In genomic region chr17:33824997-33825330, GRCm38 (mm10) we compare ENCODE assay signal across 8 mouse cellular contexts. TPM values are rescaled to one million over a fixed set of nuclear protein-coding genes. Genes with fewer than 3 reads are reported as not detected.
DNase-seq lines count a peak whose midpoint lies in the region; ATAC-seq and TF ChIP-seq lines count a peak whose summit lies in the region.
"Not testable (repeated sequence)": the region's sequence is repeated elsewhere in the genome, so short reads cannot be mapped to it uniquely, and the experiment has no call there.

No protein-coding gene starts in this region.

- peak overlapping the region; percentile 86 for H3ac ChIP-seq in C2C12 (ENCODE audit: control insufficient read depth, insufficient read length, low read depth)

- H3K4me3 ChIP-seq in C2C12 (ENCODE audit: insufficient read depth, poor library complexity, severe bottlenecking), result peak overlapping the region; percentile 89
- H3K4me3 ChIP-seq in embryonic facial prominence, embryonic 10.5 days, result peak overlapping the region; percentile 79
- peak overlapping the region; percentile 85 for H3K4me3 ChIP-seq in forebrain, embryonic 16.5 days (replicated peaks; ENCODE audit: low read length)
- peak overlapping the region; percentile 74 for H3K4me3 ChIP-seq in hindbrain, embryonic 12.5 days
- H3K4me3 ChIP-seq in kidney, postnatal 0 days (replicated peaks; ENCODE audit: low read depth, low read length), result peak overlapping the region; percentile 59
- H3K4me3 ChIP-seq in liver, embryonic 15.5 days (replicated peaks), result peak overlapping the region; percentile 66
- H3K4me3 ChIP-seq in midbrain, embryonic 14.5 days (replicated peaks; ENCODE audit: low read depth, low read length), result peak overlapping the region; percentile 50
- H3K4me3 ChIP-seq in stomach, embryonic 15.5 days (replicated peaks), result peak overlapping the region; percentile 70

- WGBS in embryonic facial prominence, embryonic 10.5 days, result 8% methylated on average over 6 of the region's 6 CpGs
- 5% methylated on average over 6 of the region's 6 CpGs for WGBS in forebrain, embryonic 16.5 days
- 7% methylated on average over 6 of the region's 6 CpGs for WGBS in hindbrain, embryonic 12.5 days
- WGBS in kidney, postnatal 0 days, result 2% methylated on average over 6 of the region's 6 CpGs
- 3% methylated on average over 6 of the region's 6 CpGs for WGBS in liver, embryonic 15.5 days (ENCODE audit: insufficient replicate concordance)
- WGBS in midbrain, embryonic 14.5 days, result 4% methylated on average over 6 of the region's 6 CpGs
- 2% methylated on average over 6 of the region's 6 CpGs for WGBS in stomach, embryonic 15.5 days

- DNase-seq in embryonic facial prominence, embryonic 10.5 days (ENCODE audit: low spot score); kidney, postnatal 0 days (ENCODE audit: low spot score); midbrain, embryonic 14.5 days: not testable (repeated sequence)

- H3K9ac ChIP-seq in forebrain, embryonic 16.5 days (replicated peaks; ENCODE audit: low read depth, low read length), result peak overlapping the region; percentile 68
- H3K9ac ChIP-seq in hindbrain, embryonic 12.5 days, result peak overlapping the region; percentile 89
- H3K9ac ChIP-seq in kidney, postnatal 0 days (ENCODE audit: low read depth, low read length), result peak overlapping the region; percentile 70
- peak overlapping the region; percentile 64 for H3K9ac ChIP-seq in liver, embryonic 15.5 days
- peak overlapping the region; percentile 87 for H3K9ac ChIP-seq in midbrain, embryonic 14.5 days (replicated peaks; ENCODE audit: low read length)
- H3K9ac ChIP-seq in stomach, embryonic 15.5 days, result peak overlapping the region; percentile 62

- TF ChIP-seq CTCF in C2C12 (IDR thresholded peaks at IDR 0.05; ENCODE audit: control insufficient read depth, insufficient read depth, insufficient read length); kidney, postnatal 0 days (IDR thresholded peaks at IDR 0.05; ENCODE audit: low read depth): not testable (repeated sequence)

- H3K9me3 ChIP-seq in embryonic facial prominence, embryonic 10.5 days; forebrain, embryonic 16.5 days (ENCODE audit: control insufficient read depth, low read length); hindbrain, embryonic 12.5 days (replicated peaks); kidney, postnatal 0 days (replicated peaks; ENCODE audit: low read length); liver, embryonic 15.5 days (replicated peaks); midbrain, embryonic 14.5 days (ENCODE audit: control insufficient read depth, low read length); stomach, embryonic 15.5 days: not testable (repeated sequence)

- peaks cover 81% of the 10 kb centered on the region for H3K79me2 ChIP-seq in C2C12 (ENCODE audit: control insufficient read depth, insufficient read depth)

- H3K4me2 ChIP-seq in forebrain, embryonic 16.5 days (ENCODE audit: low read length), result peak overlapping the region; percentile 65
- H3K4me2 ChIP-seq in hindbrain, embryonic 12.5 days (replicated peaks), result peak overlapping the region; percentile 75
- H3K4me2 ChIP-seq in kidney, postnatal 0 days (ENCODE audit: low read length), result peak overlapping the region; percentile 74
- H3K4me2 ChIP-seq in liver, embryonic 15.5 days, result peak overlapping the region; percentile 68
- peak overlapping the region; percentile 74 for H3K4me2 ChIP-seq in midbrain, embryonic 14.5 days (ENCODE audit: low read length)
- H3K4me2 ChIP-seq in stomach, embryonic 15.5 days, result peak overlapping the region; percentile 71

- H3K36me3 ChIP-seq in C2C12 (ENCODE audit: control insufficient read depth, insufficient read depth), result peaks cover 48% of the 10 kb centered on the region
- peaks cover 68% of the 10 kb centered on the region for H3K36me3 ChIP-seq in embryonic facial prominence, embryonic 10.5 days (replicated peaks)
- H3K36me3 ChIP-seq in forebrain, embryonic 16.5 days (ENCODE audit: control insufficient read depth, insufficient read depth), result peaks cover 20% of the 10 kb centered on the region
- peaks cover 51% of the 10 kb centered on the region for H3K36me3 ChIP-seq in hindbrain, embryonic 12.5 days
- H3K36me3 ChIP-seq in kidney, postnatal 0 days (ENCODE audit: insufficient read depth, low read length), result peaks cover 23% of the 10 kb centered on the region
- peaks cover 54% of the 10 kb centered on the region for H3K36me3 ChIP-seq in liver, embryonic 15.5 days (replicated peaks)
- peaks cover 45% of the 10 kb centered on the region for H3K36me3 ChIP-seq in midbrain, embryonic 14.5 days (ENCODE audit: control insufficient read depth, insufficient read depth, low read length)
- H3K36me3 ChIP-seq in stomach, embryonic 15.5 days, result peaks cover 38% of the 10 kb centered on the region

- peaks cover 32% of the 10 kb centered on the region for H3K4me1 ChIP-seq in embryonic facial prominence, embryonic 10.5 days
- peaks cover 26% of the 10 kb centered on the region for H3K4me1 ChIP-seq in forebrain, embryonic 16.5 days (replicated peaks; ENCODE audit: control insufficient read depth, insufficient read depth, low read length)
- peaks cover 26% of the 10 kb centered on the region for H3K4me1 ChIP-seq in hindbrain, embryonic 12.5 days
- H3K4me1 ChIP-seq in kidney, postnatal 0 days (replicated peaks; ENCODE audit: insufficient read depth, low read length), result peaks cover 22% of the 10 kb centered on the region
- H3K4me1 ChIP-seq in liver, embryonic 15.5 days (replicated peaks), result peaks cover 50% of the 10 kb centered on the region
- peaks cover 24% of the 10 kb centered on the region for H3K4me1 ChIP-seq in midbrain, embryonic 14.5 days (ENCODE audit: control insufficient read depth, insufficient read depth, low read length)
- peaks cover 27% of the 10 kb centered on the region for H3K4me1 ChIP-seq in stomach, embryonic 15.5 days

- not testable (repeated sequence) for H3K27me3 ChIP-seq in C2C12 (ENCODE audit: control insufficient read depth, insufficient read depth, insufficient read length); embryonic facial prominence, embryonic 10.5 days (replicated peaks; ENCODE audit: low read depth, poor library complexity, severe bottlenecking); forebrain, embryonic 16.5 days (replicated peaks; ENCODE audit: control insufficient read depth, insufficient read depth, low read length); hindbrain, embryonic 12.5 days; kidney, postnatal 0 days (ENCODE audit: insufficient read depth, low read length); liver, embryonic 15.5 days; midbrain, embryonic 14.5 days (ENCODE audit: control insufficient read depth, insufficient read depth, low read length); stomach, embryonic 15.5 days (replicated peaks)

- H3K27ac ChIP-seq in embryonic facial prominence, embryonic 10.5 days (replicated peaks), result peak overlapping the region; percentile 92
- H3K27ac ChIP-seq in forebrain, embryonic 16.5 days (ENCODE audit: low read length), result peak overlapping the region; percentile 77
- H3K27ac ChIP-seq in hindbrain, embryonic 12.5 days, result peak overlapping the region; percentile 87
- H3K27ac ChIP-seq in kidney, postnatal 0 days, result peak overlapping the region; percentile 85
- H3K27ac ChIP-seq in liver, embryonic 15.5 days (replicated peaks), result peak overlapping the region; percentile 76
- H3K27ac ChIP-seq in midbrain, embryonic 14.5 days (replicated peaks; ENCODE audit: low read depth, low read length), result peak overlapping the region; percentile 86; the same call in 1 of the 2 replicates
- H3K27ac ChIP-seq in stomach, embryonic 15.5 days, result peak overlapping the region; percentile 84; the same call in 1 of the 2 replicates

- peaks cover 50% of the 10 kb centered on the region for H3K79me3 ChIP-seq in C2C12 (ENCODE audit: low read depth)

- ATAC-seq in forebrain, embryonic 16.5 days; hindbrain, embryonic 12.5 days (ENCODE audit: low FRiP score); kidney, postnatal 0 days (replicated peaks; ENCODE audit: low FRiP score, low read depth); liver, embryonic 15.5 days (ENCODE audit: insufficient read depth); midbrain, embryonic 14.5 days (ENCODE audit: low FRiP score, low TSS enrichment); stomach, embryonic 15.5 days (ENCODE audit: insufficient read depth, low FRiP score, low read depth): not testable (repeated sequence)

RNA-seq across cellular contexts. Expression of gene Ndufa7, which starts 0.6 kb away (rescaled TPM):
- 493 TPM for polyA plus RNA-seq in C2C12 (2012; fragmentation: generic; extraction: Trizol)
- 469 and 477 TPM in 2 replicates for polyA plus RNA-seq in embryonic facial prominence, embryonic 10.5 days (2016; fragmentation: Nextera tagmentation; extraction: Ambion mirVana)
- polyA plus RNA-seq in forebrain, embryonic 16.5 days (2015; fragmentation: Nextera tagmentation; extraction: Ambion mirVana), result 386 and 402 TPM in 2 replicates
- polyA plus RNA-seq in hindbrain, embryonic 12.5 days (2016; fragmentation: Nextera tagmentation; extraction: Ambion mirVana), result 375 and 435 TPM in 2 replicates
- polyA plus RNA-seq in kidney, postnatal 0 days (2015; fragmentation: Nextera tagmentation; extraction: Ambion mirVana), result 574 and 620 TPM in 2 replicates
- polyA plus RNA-seq in liver, embryonic 15.5 days (2015; fragmentation: Nextera tagmentation; extraction: Ambion mirVana), result 240 and 251 TPM in 2 replicates
- polyA plus RNA-seq in midbrain, embryonic 14.5 days (2014; fragmentation: Nextera tagmentation; extraction: Ambion mirVana), result 497 and 604 TPM in 2 replicates
- polyA plus RNA-seq in stomach, embryonic 15.5 days (2015; fragmentation: Nextera tagmentation; extraction: Ambion mirVana), result 459 and 493 TPM in 2 replicates

RNA-seq across cellular contexts. Expression of gene Rps28, which starts 0.6 kb away (rescaled TPM):
- 8,619 TPM for polyA plus RNA-seq in C2C12 (2012; fragmentation: generic; extraction: Trizol)
- 866 and 898 TPM in 2 replicates for polyA plus RNA-seq in embryonic facial prominence, embryonic 10.5 days (2016; fragmentation: Nextera tagmentation; extraction: Ambion mirVana)
- 480 and 560 TPM in 2 replicates for polyA plus RNA-seq in forebrain, embryonic 16.5 days (2015; fragmentation: Nextera tagmentation; extraction: Ambion mirVana)
- polyA plus RNA-seq in hindbrain, embryonic 12.5 days (2016; fragmentation: Nextera tagmentation; extraction: Ambion mirVana), result 532 and 694 TPM in 2 replicates
- 1,262 and 1,465 TPM in 2 replicates for polyA plus RNA-seq in kidney, postnatal 0 days (2015; fragmentation: Nextera tagmentation; extraction: Ambion mirVana)
- polyA plus RNA-seq in liver, embryonic 15.5 days (2015; fragmentation: Nextera tagmentation; extraction: Ambion mirVana), result 356 and 444 TPM in 2 replicates
- 653 and 777 TPM in 2 replicates for polyA plus RNA-seq in midbrain, embryonic 14.5 days (2014; fragmentation: Nextera tagmentation; extraction: Ambion mirVana)
- 888 and 917 TPM in 2 replicates for polyA plus RNA-seq in stomach, embryonic 15.5 days (2015; fragmentation: Nextera tagmentation; extraction: Ambion mirVana)

RNA-seq across cellular contexts. Expression of gene Kank3, which starts 14.6 kb away (rescaled TPM):
- 5.0 TPM for polyA plus RNA-seq in C2C12 (2012; fragmentation: generic; extraction: Trizol)
- polyA plus RNA-seq in embryonic facial prominence, embryonic 10.5 days (2016; fragmentation: Nextera tagmentation; extraction: Ambion mirVana), result 25.4 and 29.5 TPM in 2 replicates
- polyA plus RNA-seq in forebrain, embryonic 16.5 days (2015; fragmentation: Nextera tagmentation; extraction: Ambion mirVana), result 40.5 and 45.4 TPM in 2 replicates
- polyA plus RNA-seq in hindbrain, embryonic 12.5 days (2016; fragmentation: Nextera tagmentation; extraction: Ambion mirVana), result 30.8 and 31.4 TPM in 2 replicates
- polyA plus RNA-seq in kidney, postnatal 0 days (2015; fragmentation: Nextera tagmentation; extraction: Ambion mirVana), result 57.5 and 70.4 TPM in 2 replicates
- polyA plus RNA-seq in liver, embryonic 15.5 days (2015; fragmentation: Nextera tagmentation; extraction: Ambion mirVana), result 10.4 and 12.8 TPM in 2 replicates
- polyA plus RNA-seq in midbrain, embryonic 14.5 days (2014; fragmentation: Nextera tagmentation; extraction: Ambion mirVana), result 39.5 and 45.8 TPM in 2 replicates
- 31.4 and 31.5 TPM in 2 replicates for polyA plus RNA-seq in stomach, embryonic 15.5 days (2015; fragmentation: Nextera tagmentation; extraction: Ambion mirVana)

RNA-seq across cellular contexts. Expression of gene Cd320, which starts 17.9 kb away (rescaled TPM):
- polyA plus RNA-seq in C2C12 (2012; fragmentation: generic; extraction: Trizol), result 77.8 TPM
- 97.8 and 98.9 TPM in 2 replicates for polyA plus RNA-seq in embryonic facial prominence, embryonic 10.5 days (2016; fragmentation: Nextera tagmentation; extraction: Ambion mirVana)
- polyA plus RNA-seq in forebrain, embryonic 16.5 days (2015; fragmentation: Nextera tagmentation; extraction: Ambion mirVana), result 55.5 and 62.0 TPM in 2 replicates
- polyA plus RNA-seq in hindbrain, embryonic 12.5 days (2016; fragmentation: Nextera tagmentation; extraction: Ambion mirVana), result 54.6 and 59.4 TPM in 2 replicates
- 101 and 109 TPM in 2 replicates for polyA plus RNA-seq in kidney, postnatal 0 days (2015; fragmentation: Nextera tagmentation; extraction: Ambion mirVana)
- 14.4 and 14.7 TPM in 2 replicates for polyA plus RNA-seq in liver, embryonic 15.5 days (2015; fragmentation: Nextera tagmentation; extraction: Ambion mirVana)
- 55.1 and 59.8 TPM in 2 replicates for polyA plus RNA-seq in midbrain, embryonic 14.5 days (2014; fragmentation: Nextera tagmentation; extraction: Ambion mirVana)
- 59.1 and 62.6 TPM in 2 replicates for polyA plus RNA-seq in stomach, embryonic 15.5 days (2015; fragmentation: Nextera tagmentation; extraction: Ambion mirVana)

RNA-seq across cellular contexts. Expression of gene Angptl4, which starts 43.3 kb away (rescaled TPM):
- polyA plus RNA-seq in C2C12 (2012; fragmentation: generic; extraction: Trizol), result 212 TPM
- polyA plus RNA-seq in embryonic facial prominence, embryonic 10.5 days (2016; fragmentation: Nextera tagmentation; extraction: Ambion mirVana), result 33.4 and 39.0 TPM in 2 replicates
- polyA plus RNA-seq in forebrain, embryonic 16.5 days (2015; fragmentation: Nextera tagmentation; extraction: Ambion mirVana), result 15.5 and 16.2 TPM in 2 replicates
- 25.6 and 26.8 TPM in 2 replicates for polyA plus RNA-seq in hindbrain, embryonic 12.5 days (2016; fragmentation: Nextera tagmentation; extraction: Ambion mirVana)
- polyA plus RNA-seq in kidney, postnatal 0 days (2015; fragmentation: Nextera tagmentation; extraction: Ambion mirVana), result 51.4 and 58.9 TPM in 2 replicates
- polyA plus RNA-seq in liver, embryonic 15.5 days (2015; fragmentation: Nextera tagmentation; extraction: Ambion mirVana), result 23.0 and 27.6 TPM in 2 replicates
- 8.0 and 18.4 TPM in 2 replicates for polyA plus RNA-seq in midbrain, embryonic 14.5 days (2014; fragmentation: Nextera tagmentation; extraction: Ambion mirVana)
- 22.6 and 24.7 TPM in 2 replicates for polyA plus RNA-seq in stomach, embryonic 15.5 days (2015; fragmentation: Nextera tagmentation; extraction: Ambion mirVana)
